Mouse (Mus musculus): Measurements from ENCODE around the gene Prok2. TPM values are rescaled to one million over a fixed set of nuclear protein-coding genes. Genes with fewer than 3 reads are reported as not detected.

Gene Prok2
- polyA plus RNA-seq, 1 experiment from 2014 or later = not detected

DNA sequence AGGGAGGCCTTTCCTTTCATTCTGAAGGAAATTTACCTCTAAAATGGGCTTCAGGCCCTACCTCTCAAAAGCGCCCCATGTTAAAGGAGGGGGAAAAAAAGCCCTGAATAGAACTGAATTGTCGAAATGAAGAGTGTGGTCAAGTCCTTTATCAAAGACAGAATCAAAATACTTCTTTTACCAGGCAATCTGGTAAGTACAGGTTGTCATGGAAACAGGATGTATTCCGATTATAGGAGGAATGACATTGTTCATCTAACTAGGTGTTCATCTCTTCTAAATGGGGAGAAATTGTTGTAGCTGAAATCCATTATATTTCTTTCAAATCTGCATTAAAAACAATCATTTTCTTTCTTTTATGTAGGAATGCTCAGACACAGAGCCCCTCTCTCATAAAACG lies 51.7 kb downstream of the Prok2 start:
- WGBS = 82% methylated on average over 4 of the region's 4 CpGs

DNA sequence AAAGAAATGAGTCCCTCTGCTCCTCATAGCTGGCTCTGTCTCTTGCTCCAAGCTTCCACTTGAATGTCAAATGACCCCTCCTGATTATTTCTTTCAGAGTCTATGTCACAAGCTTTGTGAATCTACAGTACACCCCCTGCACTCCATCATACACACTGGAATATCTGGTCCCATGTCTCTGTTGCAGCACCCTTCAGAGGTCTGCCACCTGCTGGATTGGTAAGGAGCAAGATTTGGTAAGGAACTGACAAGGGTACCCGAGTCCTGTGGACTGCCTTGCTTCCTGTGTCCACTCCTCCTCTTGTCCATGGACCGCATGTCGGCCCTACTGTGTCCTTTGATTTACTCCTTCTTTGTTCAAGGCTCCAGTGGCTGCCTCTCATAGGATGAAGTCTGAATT lies 54.4 kb downstream of the Prok2 start:
- no peak overlapping the region for H3K9ac ChIP-seq (ENCODE audit: low read length)
- H3K9me3 ChIP-seq (ENCODE audit: control insufficient read depth, low read length) = no peaks in the 10 kb centered on the region
- H3K4me1 ChIP-seq (ENCODE audit: control insufficient read depth in 2 of 2, insufficient read depth in 2 of 2, low read length in 2 of 2) = peaks cover 4 to 5% of the 10 kb centered on the region in 2 experiments; a peak in 2 of 4 replicates
- no peak overlapping the region for H3K4me3 ChIP-seq (ENCODE audit: control insufficient read depth in 1 of 2, insufficient read depth in 1 of 2, low read depth in 1 of 2, low read length in 2 of 2)
- H3K27me3 ChIP-seq (ENCODE audit: control insufficient read depth, insufficient read depth, low read length) = no peaks in the 10 kb centered on the region
- H3K27ac ChIP-seq (replicated peaks in 1 of 2; ENCODE audit: control insufficient read depth in 1 of 2, insufficient read depth in 1 of 2, low read depth in 2 of 2, low read length in 2 of 2) = no peak overlapping the region
- no peak for ATAC-seq (ENCODE audit: insufficient number of reproducible peaks, insufficient read depth, low FRiP score, low read depth)
- WGBS = 54% methylated on average over 3 of the region's 3 CpGs
- H3K36me3 ChIP-seq (ENCODE audit: control insufficient read depth, insufficient read depth, low read length) = no peaks in the 10 kb centered on the region
- no peak overlapping the region for H3K4me2 ChIP-seq (ENCODE audit: low read length)

More for the DNA sequence above, 51.7 kb downstream of the Prok2 start:
- Histone ChIP-seq H3K4me2 (ENCODE audit: low read length) (no peak overlapping the region), H3K4me3 (ENCODE audit: control insufficient read depth in 1 of 2, insufficient read depth in 1 of 2, low read depth in 1 of 2, low read length in 2 of 2) (no peak overlapping the region), H3K9me3 (ENCODE audit: control insufficient read depth, low read length) (no peaks in the 10 kb centered on the region), H3K9ac (ENCODE audit: low read length) (no peak overlapping the region), H3K36me3 (ENCODE audit: control insufficient read depth, insufficient read depth, low read length) (no peaks in the 10 kb centered on the region), H3K27me3 (ENCODE audit: control insufficient read depth, insufficient read depth, low read length) (no peaks in the 10 kb centered on the region), H3K4me1 (ENCODE audit: control insufficient read depth in 2 of 2, insufficient read depth in 2 of 2, low read length in 2 of 2) (no peaks in the 10 kb centered on the region), H3K27ac (replicated peaks in 1 of 2; ENCODE audit: control insufficient read depth in 1 of 2, insufficient read depth in 1 of 2, low read depth in 2 of 2, low read length in 2 of 2) (no peak overlapping the region)
- ATAC-seq (ENCODE audit: insufficient number of reproducible peaks, insufficient read depth, low FRiP score, low read depth) = no peak

DNA sequence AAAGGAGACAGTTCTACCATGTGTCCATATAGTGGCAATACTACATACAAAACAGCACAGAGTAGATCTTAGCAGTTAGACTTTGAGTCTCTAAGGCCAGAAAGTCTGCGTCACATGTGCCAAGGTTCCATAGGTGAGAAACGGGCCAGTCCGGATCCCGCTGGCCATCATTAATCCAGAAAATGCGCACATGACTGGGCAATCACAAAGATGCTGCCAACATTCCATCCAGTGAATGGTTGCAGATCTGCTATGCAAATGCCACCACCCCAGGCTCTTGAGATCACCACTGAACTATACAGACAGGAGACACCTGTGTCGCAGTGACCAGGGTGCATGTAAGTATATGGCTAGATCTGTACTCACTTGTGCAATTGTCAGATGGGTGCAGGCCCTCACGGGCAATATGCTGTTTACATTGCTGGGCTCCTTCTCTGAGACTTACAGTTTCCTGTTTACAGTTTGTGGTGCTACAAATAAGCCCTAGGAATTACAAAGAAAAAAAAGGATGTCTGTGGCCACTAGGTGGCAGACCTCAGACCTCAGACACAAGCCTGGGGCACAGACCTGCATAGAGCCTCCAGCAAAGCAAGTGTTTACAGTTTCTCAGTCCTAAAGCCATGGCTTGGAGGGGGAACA lies 55.6 kb downstream of the Prok2 start:
- ATAC-seq (ENCODE audit: insufficient number of reproducible peaks, insufficient read depth, low FRiP score, low read depth) = no peak
- H3K27me3 ChIP-seq (ENCODE audit: control insufficient read depth, insufficient read depth, low read length) = no peaks in the 10 kb centered on the region
- whole genome bisulfite sequencing = 73% methylated on average over 7 of the region's 7 CpGs

DNA sequence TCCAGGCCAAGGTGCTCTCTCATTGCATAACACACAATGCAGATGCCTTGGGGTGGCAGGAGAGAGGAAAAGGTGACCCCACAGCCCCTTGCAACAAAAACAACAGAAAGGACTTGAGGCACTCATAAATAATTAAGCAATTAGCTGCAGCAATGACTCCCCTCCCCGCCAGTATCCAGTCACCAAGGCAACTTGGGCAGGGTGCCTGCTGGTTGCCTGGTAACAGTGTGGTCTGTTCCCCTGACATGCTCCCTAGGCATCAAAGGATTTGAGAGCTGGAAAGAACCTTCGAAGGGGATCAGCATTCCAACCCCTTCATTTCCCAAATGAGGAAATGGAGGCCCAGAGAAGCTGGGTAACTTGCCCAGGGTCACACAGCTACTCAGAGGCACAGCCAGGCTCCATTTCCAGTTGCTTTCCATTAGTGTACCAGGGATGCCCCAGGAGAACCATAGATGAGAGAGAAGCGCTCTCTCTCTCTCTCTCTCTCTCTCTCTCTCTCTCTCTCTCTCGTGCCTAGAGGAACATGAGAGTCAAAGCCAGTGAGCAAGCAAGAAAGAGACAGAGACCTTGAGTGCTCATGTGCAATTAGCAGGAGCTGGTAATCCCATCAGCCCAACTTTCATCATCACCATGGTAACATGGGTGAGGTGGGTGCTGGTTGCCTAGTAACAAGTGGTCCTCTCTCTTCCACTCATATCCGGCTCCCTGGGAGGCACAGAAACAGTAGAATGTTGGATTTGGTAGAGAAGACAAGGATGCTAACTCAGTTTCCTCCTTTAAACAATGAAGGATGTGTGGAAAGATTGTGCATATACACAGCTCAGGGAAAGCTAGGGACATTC lies 56.5 kb downstream of the Prok2 start:
- no peaks in the 10 kb centered on the region for H3K27me3 ChIP-seq (ENCODE audit: control insufficient read depth, insufficient read depth, low read length)
- peaks cover 5 to 6% of the 10 kb centered on the region in 2 experiments; a peak in 2 of 4 replicates for H3K4me1 ChIP-seq (ENCODE audit: control insufficient read depth in 2 of 2, insufficient read depth in 2 of 2, low read length in 2 of 2)
- ATAC-seq (ENCODE audit: insufficient number of reproducible peaks, insufficient read depth, low FRiP score, low read depth) = no peak
- 52% methylated on average over 5 of the region's 5 CpGs for WGBS
- H3K9me3 ChIP-seq (ENCODE audit: control insufficient read depth, low read length) = no peaks in the 10 kb centered on the region
- no peak overlapping the region for H3K4me3 ChIP-seq (ENCODE audit: control insufficient read depth in 1 of 2, insufficient read depth in 1 of 2, low read depth in 1 of 2, low read length in 2 of 2)
- no peak overlapping the region for H3K27ac ChIP-seq (replicated peaks in 1 of 2; ENCODE audit: control insufficient read depth in 1 of 2, insufficient read depth in 1 of 2, low read depth in 2 of 2, low read length in 2 of 2)
- H3K4me2 ChIP-seq (ENCODE audit: low read length) = no peak overlapping the region
- H3K9ac ChIP-seq (ENCODE audit: low read length) = no peak overlapping the region
- no peaks in the 10 kb centered on the region for H3K36me3 ChIP-seq (ENCODE audit: control insufficient read depth, insufficient read depth, low read length)

More for the DNA sequence above, 55.6 kb downstream of the Prok2 start:
- no peaks in the 10 kb centered on the region for H3K9me3 ChIP-seq (ENCODE audit: control insufficient read depth, low read length)
- no peaks in the 10 kb centered on the region for H3K36me3 ChIP-seq (ENCODE audit: control insufficient read depth, insufficient read depth, low read length)
- H3K4me2 ChIP-seq (ENCODE audit: low read length) = no peak overlapping the region
- no peak overlapping the region for H3K4me3 ChIP-seq (ENCODE audit: control insufficient read depth in 1 of 2, insufficient read depth in 1 of 2, low read depth in 1 of 2, low read length in 2 of 2)
- peaks cover 5 to 6% of the 10 kb centered on the region in 2 experiments; a peak in 2 of 4 replicates for H3K4me1 ChIP-seq (ENCODE audit: control insufficient read depth in 2 of 2, insufficient read depth in 2 of 2, low read length in 2 of 2)
- H3K9ac ChIP-seq (ENCODE audit: low read length) = no peak overlapping the region
- no peak overlapping the region for H3K27ac ChIP-seq (replicated peaks in 1 of 2; ENCODE audit: control insufficient read depth in 1 of 2, insufficient read depth in 1 of 2, low read depth in 2 of 2, low read length in 2 of 2)

DNA sequence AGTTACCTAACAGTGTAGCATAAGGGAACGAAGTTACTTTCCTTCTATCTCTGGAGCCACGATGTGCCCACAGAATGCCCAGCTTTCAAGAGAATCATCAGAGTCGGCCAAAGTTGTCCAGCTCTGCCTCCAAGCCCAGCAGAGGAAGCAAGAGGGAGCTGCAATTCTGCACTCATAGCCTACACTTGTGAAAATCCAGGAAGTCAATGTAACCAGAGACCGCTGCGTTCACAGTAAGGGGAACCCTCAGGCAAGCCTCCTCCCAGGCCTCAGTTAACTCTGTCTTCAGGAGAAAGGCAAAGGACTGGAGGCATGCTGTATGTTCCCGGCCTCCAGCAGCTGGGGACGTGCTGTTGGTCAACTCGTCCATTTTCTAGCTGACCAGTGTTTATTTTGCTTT lies 58.9 kb downstream of the Prok2 start:
- Histone ChIP-seq H3K9me3 (ENCODE audit: control insufficient read depth, low read length) (no peaks in the 10 kb centered on the region), H3K27ac (replicated peaks in 1 of 2; ENCODE audit: control insufficient read depth in 1 of 2, insufficient read depth in 1 of 2, low read depth in 2 of 2, low read length in 2 of 2) (no peak overlapping the region), H3K4me3 (ENCODE audit: control insufficient read depth in 1 of 2, insufficient read depth in 1 of 2, low read depth in 1 of 2, low read length in 2 of 2) (no peak overlapping the region; a peak in 1 of 4 replicates), H3K4me2 (ENCODE audit: low read length) (peak overlapping the region; percentile 89), H3K4me1 (ENCODE audit: control insufficient read depth in 2 of 2, insufficient read depth in 2 of 2, low read length in 2 of 2) (peaks cover 5 to 6% of the 10 kb centered on the region in 2 experiments; a peak in 2 of 4 replicates), H3K27me3 (ENCODE audit: control insufficient read depth, insufficient read depth, low read length) (no peaks in the 10 kb centered on the region), H3K36me3 (ENCODE audit: control insufficient read depth, insufficient read depth, low read length) (no peaks in the 10 kb centered on the region), H3K9ac (ENCODE audit: low read length) (peak overlapping the region; percentile 87; the same call in 1 of the 2 replicates)
- ATAC-seq (ENCODE audit: insufficient number of reproducible peaks, insufficient read depth, low FRiP score, low read depth) = no peak
- WGBS = 53% methylated on average over 8 of the region's 8 CpGs

DNA sequence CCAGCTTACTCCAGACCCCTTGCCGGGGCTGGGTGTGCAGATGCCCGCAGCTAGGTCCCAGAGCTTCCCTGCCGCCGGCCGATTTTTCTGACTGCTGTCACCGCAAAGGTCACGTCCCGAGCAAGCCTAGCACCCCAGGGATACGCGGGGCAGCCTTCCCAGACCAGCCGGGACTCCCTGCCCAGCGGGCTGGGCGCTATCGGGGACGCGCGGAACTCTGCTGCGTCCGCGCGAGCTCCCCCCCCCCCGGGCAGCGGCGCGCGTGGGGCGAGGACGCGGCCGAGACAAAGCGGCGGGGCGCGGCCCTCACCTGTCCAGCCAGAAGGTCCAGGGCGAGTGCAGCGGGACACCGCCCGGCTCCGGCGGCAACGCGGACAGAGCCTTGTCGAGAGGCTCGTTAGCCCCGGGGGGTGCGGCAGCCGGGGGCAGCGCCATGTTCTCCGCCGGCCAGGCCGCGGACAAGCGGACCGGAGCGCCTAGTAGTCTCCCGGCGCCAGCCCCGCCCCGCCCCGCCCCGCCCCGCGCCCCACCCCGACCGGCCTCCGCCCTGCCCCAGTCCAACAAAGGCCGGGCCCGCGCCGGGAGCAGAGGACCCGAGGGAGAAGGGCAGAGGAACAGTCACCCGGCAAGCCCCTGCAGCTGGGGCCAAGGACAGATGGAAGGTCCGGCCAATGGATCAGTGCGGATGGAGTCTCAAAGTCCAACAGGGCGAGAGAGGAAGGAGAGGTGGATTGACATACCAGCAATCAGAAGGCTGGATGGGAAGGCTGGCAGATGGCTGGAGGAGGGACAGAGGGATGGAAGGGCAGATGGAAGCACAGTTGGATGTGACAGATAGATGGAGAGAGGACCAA lies 59.6 kb downstream of the Prok2 start, which contains the start of the genes Eif4e3 and Gm20696:
Eif4e3 (minus strand) TSS at position 454 of the 854 bp plus-strand sequence.
Gm20696 (minus strand) TSS at position 480 of the 854 bp plus-strand sequence.
- peak within 1 kb of the TSS; percentile 89 to 94 for H3K4me3 ChIP-seq (ENCODE audit: control insufficient read depth in 1 of 2, insufficient read depth in 1 of 2, low read depth in 1 of 2, low read length in 2 of 2)
- under 1% methylated on average over 64 of the region's 75 CpGs for WGBS

More for the DNA sequence above, 59.6 kb downstream of the Prok2 start, which contains the start of the genes Eif4e3 and Gm20696:
- Histone ChIP-seq H3K36me3 (ENCODE audit: control insufficient read depth, insufficient read depth, low read length) (no peaks in the 10 kb centered on the region), H3K4me2 (ENCODE audit: low read length) (peak within 1 kb of the TSS; percentile 89), H3K27ac (replicated peaks in 1 of 2; ENCODE audit: control insufficient read depth in 1 of 2, insufficient read depth in 1 of 2, low read depth in 2 of 2, low read length in 2 of 2) (no peak within 1 kb of the TSS), H3K4me1 (ENCODE audit: control insufficient read depth in 2 of 2, insufficient read depth in 2 of 2, low read length in 2 of 2) (peaks cover 5 to 6% of the 10 kb centered on the region in 2 experiments; a peak in 2 of 4 replicates), H3K27me3 (ENCODE audit: control insufficient read depth, insufficient read depth, low read length) (no peaks in the 10 kb centered on the region), H3K9ac (ENCODE audit: low read length) (peak within 1 kb of the TSS; percentile 87), H3K9me3 (ENCODE audit: control insufficient read depth, low read length) (no peaks in the 10 kb centered on the region)
- ATAC-seq (ENCODE audit: insufficient number of reproducible peaks, insufficient read depth, low FRiP score, low read depth) = peak; percentile 68
